Mouse (Mus musculus) spleen, adult 2 months (tissue): ENCODE data around the gene Olah.

Source experiments
- CTCF ChIP-seq: fragments of 200-500 bp; IDR thresholded peaks from 2 replicates; pipeline ENCODE4 v1.5.1; 2011; ENCODE audit warnings: mild to moderate bottlenecking, inconsistent platforms; ENCODE audit not compliant: insufficient read depth, insufficient read length, insufficient replicate concordance; ENCODE audit errors: extremely low read depth
- POLR2A ChIP-seq: fragments of 200-500 bp; IDR thresholded peaks from 2 replicates; pipeline ENCODE4 v1.6.1; 2011; ENCODE audit warnings: low read depth, low read length, inconsistent platforms

DNA sequence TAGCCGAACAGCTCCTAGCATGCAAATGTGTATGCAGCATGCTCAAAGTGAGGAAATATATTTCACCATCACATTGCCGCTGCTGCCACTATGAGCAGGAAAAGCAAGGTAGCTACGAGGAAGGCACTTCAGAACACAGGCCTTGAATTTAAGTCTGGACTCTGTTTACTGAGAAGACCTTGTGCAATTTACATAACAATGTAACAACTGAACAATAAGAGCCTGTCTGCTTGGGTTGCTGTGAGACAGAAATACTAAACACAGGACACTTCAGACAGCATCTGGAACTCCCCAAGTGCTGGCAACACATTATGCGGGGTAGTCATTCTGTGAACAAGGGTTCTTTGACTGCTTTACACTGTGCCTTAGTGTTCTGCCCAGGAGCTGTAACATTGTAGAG, 23.1 kb upstream of the Olah start:
- TF ChIP-seq CTCF (no peak), POLR2A (no peak)
